Mouse (Mus musculus) forebrain, embryonic 14.5 days (tissue): ENCODE data around the gene Hhip. TPM values are rescaled to one million over a fixed set of nuclear protein-coding genes. Genes with fewer than 3 reads are reported as not detected.

Experiments used
- ATAC-seq: fragments of 200-750 bp; cut with Nextera tagmentation; 2 replicates; pipeline ENCODE4 v1.8.0; 2017; ENCODE audit warnings: mild to moderate bottlenecking, moderate library complexity
- DNase-seq: peaks from one replicate; pipeline ENCODE4 v3.0.0-alpha.2; 2015; ENCODE audit warnings: low spot score
- H3K27ac ChIP-seq: fragments of 300-500 bp; sonication (generic); 2 replicates; pipeline ENCODE4 v1.5.1; 2014; ENCODE audit warnings: low read depth, mild to moderate bottlenecking, control low read depth, low read length, moderate library complexity
- H3K27me3 ChIP-seq: fragments of 300-500 bp; sonication (generic); replicated peaks from 2 replicates; pipeline ENCODE4 v1.6.1; 2014; ENCODE audit warnings: low read length, control low read depth, mixed read lengths; ENCODE audit not compliant: control insufficient read depth, insufficient read depth
- H3K36me3 ChIP-seq: fragments of 300-500 bp; sonication (generic); 2 replicates; pipeline ENCODE4 v1.6.1; 2014; ENCODE audit warnings: low read length, control low read depth; ENCODE audit not compliant: control insufficient read depth, insufficient read depth
- H3K4me1 ChIP-seq: fragments of 300-500 bp; sonication (generic); 2 replicates; pipeline ENCODE4 v1.6.1; 2014; ENCODE audit warnings: antibody characterized with exemption, low read length, control low read depth; ENCODE audit not compliant: control insufficient read depth, insufficient read depth
- H3K4me2 ChIP-seq: fragments of 300-500 bp; sonication (generic); 2 replicates; pipeline ENCODE4 v1.6.1; 2014; ENCODE audit warnings: mild to moderate bottlenecking, control low read depth, low read length
- H3K4me3 ChIP-seq: fragments of 300-500 bp; sonication (generic); 2 replicates; pipeline ENCODE4 v1.5.1; 2014; ENCODE audit warnings: low read depth, low read length, control low read depth
- H3K9ac ChIP-seq: fragments of 300-500 bp; sonication (generic); 2 replicates; pipeline ENCODE4 v1.6.1; 2014; ENCODE audit warnings: mild to moderate bottlenecking, low read length, control low read depth, moderate library complexity
- H3K9me3 ChIP-seq: fragments of 300-500 bp; sonication (generic); replicated peaks from 2 replicates; pipeline ENCODE4 v1.6.1; 2016; ENCODE audit warnings: low read length, control low read depth, mixed read lengths; ENCODE audit not compliant: control insufficient read depth
- WGBS: fragments of 180-500 bp; shearing (Covaris S2); extraction: QIAGEN DNeasy Blood & Tissue Kit; methylation state at CpG from one replicate; pipeline ENCODE4 v1.1.7; 2014; 5-methylcytosine and 5-hydroxymethylcytosine counted together
- polyA plus RNA-seq: library from polyadenylated mRNA; unstranded; fragments of >200 nt; fragmentation: Nextera tagmentation; extraction: Ambion mirVana; gene quantifications from 2 replicates; pipeline ENCODE4 v1.2.1, GENCODE M21; 2014

Hhip gene
- polyA plus RNA-seq, 1 experiment from 2014 or later = 0.88 TPM

DNA sequence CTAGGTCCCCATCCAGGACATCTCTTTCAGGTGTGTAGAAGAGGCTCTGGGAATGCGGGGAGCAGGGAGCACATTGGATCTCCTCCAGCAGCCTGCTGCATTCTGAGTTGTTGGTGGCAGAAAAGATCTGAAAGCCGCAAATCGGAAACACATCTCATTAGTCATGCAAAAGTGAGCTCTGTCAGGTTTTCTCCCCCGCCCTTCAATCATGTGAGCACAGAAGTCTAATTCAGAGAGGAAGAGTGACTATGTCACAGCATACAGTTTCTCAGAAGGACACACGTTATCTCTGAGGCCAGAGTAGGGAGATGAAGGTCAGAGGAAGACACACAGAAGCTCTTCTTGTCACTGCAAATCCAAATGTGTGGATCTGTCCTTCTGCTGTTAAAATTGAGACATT, 6.3 kb downstream of the Hhip start:
- H3K4me3 ChIP-seq = no peak overlapping the region
- H3K27ac ChIP-seq = no peak overlapping the region
- H3K36me3 ChIP-seq = no peaks in the 10 kb centered on the region
- peaks cover 12% of the 10 kb centered on the region for H3K4me1 ChIP-seq
- H3K4me2 ChIP-seq = no peak overlapping the region
- peaks cover 32% of the 10 kb centered on the region for H3K27me3 ChIP-seq
- DNase-seq = no peak
- ATAC-seq = no peak
- WGBS = 30% methylated on average over 5 of the region's 5 CpGs
- H3K9me3 ChIP-seq = no peaks in the 10 kb centered on the region
- H3K9ac ChIP-seq = no peak overlapping the region

DNA sequence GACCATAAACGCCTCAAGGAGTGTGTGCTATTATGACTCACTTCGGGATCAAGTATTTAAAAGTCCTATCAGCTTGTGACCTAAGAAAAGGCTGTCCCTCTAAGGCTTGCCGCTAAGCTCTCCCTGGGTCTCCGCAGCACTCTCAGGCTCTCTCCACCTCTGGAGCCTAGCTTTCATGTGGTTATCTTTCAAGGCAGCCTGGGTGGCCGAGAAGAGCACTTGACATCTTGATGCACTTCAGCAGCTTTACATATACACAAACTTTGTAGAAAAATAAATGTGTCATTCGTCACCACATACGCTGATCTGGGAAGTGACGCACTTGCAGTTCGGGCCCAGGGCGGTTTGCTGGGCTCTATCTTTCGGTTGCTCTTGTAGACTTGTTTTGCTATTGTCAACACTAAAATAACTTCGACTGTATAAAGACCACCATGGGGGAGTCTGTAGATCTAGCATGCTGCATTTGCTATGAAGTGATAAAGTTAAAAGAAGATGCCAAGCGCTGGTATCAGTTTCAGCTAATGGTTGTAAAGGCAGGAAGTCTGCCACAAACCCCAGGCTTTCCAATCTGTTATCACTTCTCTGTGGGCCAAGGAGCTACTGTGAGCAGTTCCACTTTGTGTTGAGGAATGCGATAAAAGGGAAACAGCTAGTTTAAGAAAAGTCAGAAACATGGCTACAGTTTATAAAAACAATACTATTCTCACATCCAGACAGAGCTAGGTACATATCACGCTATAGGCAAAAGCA, 8.4 kb downstream of the Hhip start:
- no peak overlapping the region for H3K27ac ChIP-seq
- DNase-seq (no peak), ATAC-seq (no peak)
- H3K9me3 ChIP-seq = no peaks in the 10 kb centered on the region
- WGBS = 77% methylated on average over 15 of the region's 15 CpGs
- no peak overlapping the region for H3K9ac ChIP-seq
- no peak overlapping the region for H3K4me3 ChIP-seq
- H3K4me1 ChIP-seq = no peaks in the 10 kb centered on the region; the same call in 1 of the 2 replicates
- no peak overlapping the region for H3K4me2 ChIP-seq
- peaks cover 17% of the 10 kb centered on the region for H3K27me3 ChIP-seq
- no peaks in the 10 kb centered on the region for H3K36me3 ChIP-seq

DNA sequence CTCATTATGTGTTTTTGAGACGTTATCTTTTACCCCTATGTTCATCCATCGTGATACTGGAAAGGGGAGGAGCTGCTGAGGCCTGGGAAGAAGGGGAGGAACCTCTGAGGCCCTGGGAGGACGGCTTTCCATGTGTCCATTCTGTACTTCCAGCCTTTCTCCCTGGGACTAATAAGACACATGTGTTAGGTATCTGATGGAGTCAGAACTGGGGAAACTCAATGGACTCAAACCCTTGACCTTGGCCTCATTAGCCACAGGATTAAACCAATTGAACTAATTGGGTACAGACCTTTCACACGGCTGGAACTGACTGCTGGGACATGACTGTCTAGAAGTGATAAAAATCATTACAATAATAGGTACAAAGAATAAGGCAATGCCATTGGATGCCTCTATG, 9.6 kb downstream of the Hhip start:
- Histone ChIP-seq H3K4me3 (no peak overlapping the region), H3K9me3 (no peaks in the 10 kb centered on the region), H3K9ac (no peak overlapping the region), H3K4me1 (no peaks in the 10 kb centered on the region), H3K36me3 (no peaks in the 10 kb centered on the region), H3K4me2 (no peak overlapping the region), H3K27ac (no peak overlapping the region), H3K27me3 (peaks cover 13% of the 10 kb centered on the region; the same call in 1 of the 2 replicates)
- DNase-seq (no peak), ATAC-seq (no peak)
- WGBS = 29% methylated on average over 4 of the region's 4 CpGs

DNA sequence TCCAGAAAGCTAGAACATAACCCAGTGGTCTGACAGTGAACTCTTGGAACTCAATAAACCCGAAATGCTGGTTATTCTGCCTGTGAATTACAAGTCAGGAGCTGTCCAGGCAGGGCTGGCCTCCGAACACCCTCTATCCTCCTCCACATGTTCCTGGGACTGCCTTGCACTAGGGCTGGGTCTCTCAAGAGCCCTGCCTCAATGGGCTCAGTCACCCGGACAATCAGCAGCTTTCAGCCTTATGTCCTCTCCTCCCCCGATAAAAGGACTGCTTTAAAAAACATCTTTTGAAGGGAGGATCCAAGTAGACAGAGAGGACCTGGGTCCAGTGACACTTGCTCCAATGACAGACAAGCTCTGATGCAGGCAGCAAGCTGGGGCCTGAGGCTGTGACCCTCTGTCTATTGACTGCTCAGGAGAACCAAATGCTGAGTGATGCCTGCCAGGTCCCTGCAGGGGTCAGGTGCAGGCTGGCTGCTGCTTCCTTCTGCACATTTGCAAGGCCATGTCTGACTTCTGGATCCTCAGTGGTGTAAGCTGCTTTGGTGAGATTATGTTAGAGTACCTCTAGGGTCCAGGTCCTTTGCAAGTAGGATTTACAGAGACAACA, 20.1 kb downstream of the Hhip start:
- H3K4me3 ChIP-seq = no peak overlapping the region
- no peaks in the 10 kb centered on the region for H3K27me3 ChIP-seq
- H3K27ac ChIP-seq = no peak overlapping the region
- no peak for ATAC-seq
- H3K36me3 ChIP-seq = no peaks in the 10 kb centered on the region
- H3K9ac ChIP-seq = no peak overlapping the region
- no peak for DNase-seq
- H3K4me2 ChIP-seq = no peak overlapping the region
- H3K9me3 ChIP-seq = no peaks in the 10 kb centered on the region
- H3K4me1 ChIP-seq = no peaks in the 10 kb centered on the region
- 26% methylated on average over 4 of the region's 4 CpGs for WGBS

DNA sequence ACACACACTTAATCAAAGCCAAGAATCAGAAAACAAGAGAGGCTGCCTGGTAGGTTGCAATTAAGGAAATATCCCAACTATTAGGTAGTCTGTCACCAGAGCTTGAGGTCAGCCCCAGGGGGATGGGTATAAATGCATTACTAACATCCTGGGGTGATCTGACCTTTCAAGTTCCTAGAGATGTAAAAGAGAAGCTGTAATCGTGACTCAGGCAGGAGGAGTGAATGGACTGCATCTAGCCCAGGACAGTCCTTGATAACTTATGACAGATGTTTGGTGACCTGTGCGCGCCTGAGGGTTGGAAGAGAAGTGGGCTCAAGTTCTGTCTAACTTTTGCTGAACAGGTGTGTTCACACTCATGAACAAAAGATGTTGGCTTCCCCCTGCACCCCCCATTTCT, 25.2 kb downstream of the Hhip start:
- Histone ChIP-seq H3K4me1 (no peaks in the 10 kb centered on the region), H3K9ac (no peak overlapping the region), H3K27me3 (no peaks in the 10 kb centered on the region), H3K9me3 (no peaks in the 10 kb centered on the region), H3K36me3 (no peaks in the 10 kb centered on the region), H3K4me2 (no peak overlapping the region), H3K27ac (no peak overlapping the region), H3K4me3 (no peak overlapping the region)
- WGBS = 55% methylated on average over 3 of the region's 3 CpGs
- DNase-seq = no peak
- no peak for ATAC-seq

DNA sequence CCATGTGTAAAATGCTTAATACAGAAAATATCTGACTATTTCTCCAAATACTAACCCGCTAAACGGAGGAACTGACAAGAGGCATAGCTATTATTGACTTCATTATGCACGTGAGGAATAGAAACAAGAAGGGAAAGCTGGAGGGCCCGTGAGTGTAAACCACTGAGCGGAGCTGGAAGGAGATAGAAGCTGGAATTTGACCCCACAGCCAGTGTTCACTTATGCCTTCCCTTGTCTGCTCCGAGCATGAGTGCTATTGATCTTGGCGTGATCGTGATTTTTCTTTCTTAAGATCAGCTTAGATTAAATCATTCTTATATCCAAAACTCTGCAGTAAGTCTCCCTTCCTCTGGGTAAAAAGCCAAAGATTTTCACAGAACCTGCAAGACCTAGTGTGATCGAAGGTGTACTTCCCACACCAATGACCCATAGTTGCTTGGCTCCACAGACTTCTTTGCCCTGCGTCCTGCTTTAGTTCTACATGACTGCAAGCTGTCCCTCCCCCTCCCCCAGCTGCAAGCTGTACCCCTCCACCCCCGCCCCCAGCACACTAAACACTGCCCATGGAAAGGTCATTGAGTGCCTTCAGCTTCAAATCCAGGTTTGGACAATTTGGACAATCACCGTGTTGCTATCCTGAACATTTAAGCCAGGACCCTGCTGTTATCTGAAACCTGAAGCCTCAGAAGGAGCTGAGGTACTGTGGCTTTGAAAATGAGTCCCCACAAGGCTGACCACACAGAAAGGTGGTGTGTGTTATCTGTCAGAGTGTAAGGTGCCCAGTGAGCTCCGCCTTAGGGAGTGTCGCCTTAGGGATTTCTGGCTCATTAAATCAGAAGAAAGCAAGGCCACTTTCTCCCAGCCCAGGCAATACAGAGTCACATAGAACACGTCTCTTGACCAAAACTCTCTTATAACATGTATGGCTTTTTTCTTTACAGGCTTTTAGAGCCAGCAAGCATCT, 26.2 kb downstream of the Hhip start:
- H3K4me3 ChIP-seq = no peak overlapping the region
- H3K27me3 ChIP-seq = no peaks in the 10 kb centered on the region
- ATAC-seq = no peak
- H3K9me3 ChIP-seq = no peaks in the 10 kb centered on the region
- no peak overlapping the region for H3K4me2 ChIP-seq
- H3K4me1 ChIP-seq = no peaks in the 10 kb centered on the region
- H3K9ac ChIP-seq = no peak overlapping the region
- DNase-seq = no peak
- H3K27ac ChIP-seq = no peak overlapping the region
- WGBS = 38% methylated on average over 15 of the region's 15 CpGs
- H3K36me3 ChIP-seq = no peaks in the 10 kb centered on the region

DNA sequence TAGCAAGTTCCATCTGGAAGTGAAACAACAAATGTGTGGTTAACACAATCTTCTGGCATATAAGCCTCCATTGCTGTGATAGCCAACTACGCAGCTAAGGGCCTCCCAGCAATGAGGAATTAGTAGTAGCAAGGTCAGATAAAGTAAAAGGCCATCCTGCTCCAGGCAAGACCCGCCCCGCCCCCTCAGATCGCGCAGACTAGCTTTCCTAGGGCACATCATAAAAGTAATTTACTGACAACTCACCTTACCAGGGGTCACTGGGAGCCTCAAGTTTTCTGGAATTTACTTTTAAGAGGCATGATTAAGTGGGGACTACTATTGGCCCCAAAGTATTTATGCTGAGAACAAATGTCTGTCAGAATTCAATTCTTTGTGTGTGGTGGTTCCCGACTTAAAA, 28.2 kb downstream of the Hhip start:
- 77% methylated on average over 6 of the region's 6 CpGs for WGBS
- DNase-seq (no peak), ATAC-seq (no peak)
- no peaks in the 10 kb centered on the region for H3K4me1 ChIP-seq
- no peak overlapping the region for H3K27ac ChIP-seq
- no peaks in the 10 kb centered on the region for H3K27me3 ChIP-seq
- H3K36me3 ChIP-seq = no peaks in the 10 kb centered on the region
- no peak overlapping the region for H3K4me2 ChIP-seq
- H3K4me3 ChIP-seq = no peak overlapping the region
- no peak overlapping the region for H3K9ac ChIP-seq
- no peaks in the 10 kb centered on the region for H3K9me3 ChIP-seq

DNA sequence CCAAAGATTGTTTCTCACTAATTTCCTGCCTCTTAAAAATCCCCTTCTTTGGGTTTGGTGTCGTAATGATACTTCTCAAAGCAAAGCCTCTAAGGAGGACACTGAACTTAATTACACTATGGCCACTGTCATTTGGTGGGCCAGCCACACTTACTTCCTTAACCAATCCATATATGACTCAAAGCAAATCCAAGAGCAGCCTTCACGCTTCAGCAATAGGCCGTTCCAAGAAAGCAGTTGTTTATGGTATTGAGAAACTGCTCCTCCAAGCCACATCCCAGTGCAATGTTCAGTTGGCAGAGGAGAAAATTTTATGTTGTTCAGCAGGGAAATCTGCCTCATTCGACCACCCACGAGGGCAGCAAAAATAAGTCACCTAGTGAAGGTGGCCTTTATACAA, 37.3 kb downstream of the Hhip start:
- H3K36me3 ChIP-seq = no peaks in the 10 kb centered on the region
- 87% methylated on average over 5 of the region's 5 CpGs for WGBS
- no peak overlapping the region for H3K4me3 ChIP-seq

More for the DNA sequence above, 37.3 kb downstream of the Hhip start:
- ATAC-seq (no peak), DNase-seq (no peak)
- Histone ChIP-seq H3K9me3 (no peaks in the 10 kb centered on the region), H3K27me3 (no peaks in the 10 kb centered on the region), H3K9ac (no peak overlapping the region), H3K27ac (no peak overlapping the region), H3K4me1 (no peaks in the 10 kb centered on the region), H3K4me2 (no peak overlapping the region)
